Mouse (Mus musculus) lung, postnatal 10 days (tissue): ENCODE data around the gene Tbcel.

Experiments used
- DNase-seq: peaks from one replicate; pipeline ENCODE4 v3.0.0; 2021

Gene Tbcel

GRCm38 (mm10) chr9:42507709-42508108 lies at the start of gene Tbcel:
Tbcel (minus strand) TSS chr9:42507809.
- DNase-seq, result no peak

- no peak for DNase-seq
Observed at GRCm38 (mm10) chr9:42555186-42555585, 47.6 kb upstream of the Tbcel start.

GRCm38 (mm10) chr9:42550116-42550515 lies 42.5 kb upstream of the Tbcel start:
- peak; percentile 89 for DNase-seq

GRCm38 (mm10) chr9:42548981-42549380 lies 41.4 kb upstream of the Tbcel start:
- DNase-seq, result no peak

GRCm38 (mm10) chr9:42544521-42544920 lies 36.9 kb upstream of the Tbcel start:
- no peak for DNase-seq

GRCm38 (mm10) chr9:42533491-42533890 lies 25.9 kb upstream of the Tbcel start:
- DNase-seq, result no peak

GRCm38 (mm10) chr9:42533041-42533440 lies 25.4 kb upstream of the Tbcel start:
- no peak for DNase-seq

GRCm38 (mm10) chr9:42531951-42532350 lies 24.3 kb upstream of the Tbcel start:
- no peak for DNase-seq

- DNase-seq, result no peak
Observed at GRCm38 (mm10) chr9:42530221-42531152, 22.9 kb upstream of the Tbcel start.

GRCm38 (mm10) chr9:42520587-42521084 lies 13.0 kb upstream of the Tbcel start:
- DNase-seq, result peak; percentile 55

GRCm38 (mm10) chr9:42518163-42518562 lies 10.6 kb upstream of the Tbcel start:
- no peak for DNase-seq

GRCm38 (mm10) chr9:42513159-42513558 lies 5.5 kb upstream of the Tbcel start:
- no peak for DNase-seq

GRCm38 (mm10) chr9:42512312-42512711 lies 4.7 kb upstream of the Tbcel start:
- DNase-seq, result peak; percentile 17

- DNase-seq, result no peak
Observed at GRCm38 (mm10) chr9:42508235-42508634, 626 bp upstream of the Tbcel start.

GRCm38 (mm10) chr9:42507022-42507421 lies 587 bp downstream of the Tbcel start:
- DNase-seq, result no peak

- no peak for DNase-seq
Observed at GRCm38 (mm10) chr9:42504971-42505510, 2.6 kb downstream of the Tbcel start.

- peak; percentile 7 for DNase-seq
Observed at GRCm38 (mm10) chr9:42504559-42504958, 3.0 kb downstream of the Tbcel start.

- DNase-seq, result no peak
Observed at GRCm38 (mm10) chr9:42503709-42504108, 3.9 kb downstream of the Tbcel start.

GRCm38 (mm10) chr9:42496296-42496695 lies 11.3 kb downstream of the Tbcel start:
- no peak for DNase-seq

GRCm38 (mm10) chr9:42491780-42492179 lies 15.8 kb downstream of the Tbcel start:
- no peak for DNase-seq

GRCm38 (mm10) chr9:42490589-42491382 lies 16.8 kb downstream of the Tbcel start:
- no peak for DNase-seq

GRCm38 (mm10) chr9:42488071-42488470 lies 19.5 kb downstream of the Tbcel start:
- no peak for DNase-seq

GRCm38 (mm10) chr9:42486913-42487312 lies 20.7 kb downstream of the Tbcel start:
- no peak for DNase-seq
